Mouse (Mus musculus): Measurements from ENCODE around the gene St6galnac3. TPM values are rescaled to one million over a fixed set of nuclear protein-coding genes. Genes with fewer than 3 reads are reported as not detected.
A peak's percentile ranks its signal among the peaks of the same experiment; 100 is the strongest.

St6galnac3 gene
- polyA plus RNA-seq, 1 experiment from 2014 or later = 34.9 TPM

GRCm38 (mm10) chr3:153339940-153340339 lies 385.0 kb downstream of the St6galnac3 start:
- Histone ChIP-seq H3K9me3 (replicated peaks; ENCODE audit: control insufficient read depth, low read length) (no peaks in the 10 kb centered on the region), H3K9ac (ENCODE audit: low read length) (no peak overlapping the region), H3K27ac (ENCODE audit: low read length) (no peak overlapping the region), H3K4me1 (ENCODE audit: control insufficient read depth, insufficient read depth, low read length) (no peaks in the 10 kb centered on the region), H3K27me3 (ENCODE audit: control insufficient read depth, insufficient read depth, low read length) (no peaks in the 10 kb centered on the region), H3K36me3 (ENCODE audit: control insufficient read depth, insufficient read depth, low read length) (no peaks in the 10 kb centered on the region), H3K4me2 (ENCODE audit: low read depth, low read length) (no peak overlapping the region), H3K4me3 (replicated peaks; ENCODE audit: low read length) (no peak overlapping the region)
- 47% methylated on average over 2 of the region's 2 CpGs for WGBS
- ATAC-seq (ENCODE audit: insufficient read depth, low FRiP score) = no peak

GRCm38 (mm10) chr3:153339091-153339490 lies 385.9 kb downstream of the St6galnac3 start:
- Histone ChIP-seq H3K4me2 (ENCODE audit: low read depth, low read length) (no peak overlapping the region), H3K27ac (ENCODE audit: low read length) (no peak overlapping the region), H3K9me3 (replicated peaks; ENCODE audit: control insufficient read depth, low read length) (no peaks in the 10 kb centered on the region), H3K27me3 (ENCODE audit: control insufficient read depth, insufficient read depth, low read length) (no peaks in the 10 kb centered on the region), H3K4me3 (replicated peaks; ENCODE audit: low read length) (no peak overlapping the region), H3K9ac (ENCODE audit: low read length) (no peak overlapping the region), H3K36me3 (ENCODE audit: control insufficient read depth, insufficient read depth, low read length) (no peaks in the 10 kb centered on the region), H3K4me1 (ENCODE audit: control insufficient read depth, insufficient read depth, low read length) (0 out of 2 replicates have a peak, but pooled peaks cover 4% of the 10 kb centered on the region)
- WGBS = 67% methylated on average over 12 of the region's 12 CpGs
- no peak for ATAC-seq (ENCODE audit: insufficient read depth, low FRiP score)

GRCm38 (mm10) chr3:153337779-153338178 lies 387.2 kb downstream of the St6galnac3 start:
- no peaks in the 10 kb centered on the region for H3K36me3 ChIP-seq (ENCODE audit: control insufficient read depth, insufficient read depth, low read length)
- no peak overlapping the region for H3K9ac ChIP-seq (ENCODE audit: low read length)
- 74% methylated on average over 3 of the region's 3 CpGs for whole genome bisulfite sequencing

GRCm38 (mm10) chr3:153337221-153337620 lies 387.8 kb downstream of the St6galnac3 start:
- Histone ChIP-seq H3K9me3 (replicated peaks; ENCODE audit: control insufficient read depth, low read length) (no peaks in the 10 kb centered on the region), H3K4me3 (replicated peaks; ENCODE audit: low read length) (no peak overlapping the region), H3K4me2 (ENCODE audit: low read depth, low read length) (no peak overlapping the region), H3K27me3 (ENCODE audit: control insufficient read depth, insufficient read depth, low read length) (no peaks in the 10 kb centered on the region), H3K4me1 (ENCODE audit: control insufficient read depth, insufficient read depth, low read length) (0 out of 2 replicates have a peak, but pooled peaks cover 4% of the 10 kb centered on the region), H3K27ac (ENCODE audit: low read length) (no peak overlapping the region), H3K9ac (ENCODE audit: low read length) (no peak overlapping the region), H3K36me3 (ENCODE audit: control insufficient read depth, insufficient read depth, low read length) (no peaks in the 10 kb centered on the region)
- 82% methylated on average over 2 of the region's 2 CpGs for WGBS
- ATAC-seq (ENCODE audit: insufficient read depth, low FRiP score) = no peak

More at GRCm38 (mm10) chr3:153337779-153338178, 387.2 kb downstream of the St6galnac3 start:
- 0 out of 2 replicates have a peak, but pooled peaks cover 4% of the 10 kb centered on the region for H3K4me1 ChIP-seq (ENCODE audit: control insufficient read depth, insufficient read depth, low read length)
- H3K4me3 ChIP-seq (replicated peaks; ENCODE audit: low read length) = no peak overlapping the region
- no peaks in the 10 kb centered on the region for H3K27me3 ChIP-seq (ENCODE audit: control insufficient read depth, insufficient read depth, low read length)
- H3K9me3 ChIP-seq (replicated peaks; ENCODE audit: control insufficient read depth, low read length) = no peaks in the 10 kb centered on the region
- H3K27ac ChIP-seq (ENCODE audit: low read length) = no peak overlapping the region
- peak; percentile 13; the same call in 1 of the 2 replicates for ATAC-seq (ENCODE audit: insufficient read depth, low FRiP score)
- H3K4me2 ChIP-seq (ENCODE audit: low read depth, low read length) = no peak overlapping the region

GRCm38 (mm10) chr3:153334152-153334825 lies 390.7 kb downstream of the St6galnac3 start:
- ATAC-seq (ENCODE audit: insufficient read depth, low FRiP score) = no peak
- Histone ChIP-seq H3K4me1 (ENCODE audit: control insufficient read depth, insufficient read depth, low read length) (0 out of 2 replicates have a peak, but pooled peaks cover 4% of the 10 kb centered on the region), H3K4me2 (ENCODE audit: low read depth, low read length) (no peak overlapping the region), H3K9ac (ENCODE audit: low read length) (no peak overlapping the region), H3K9me3 (replicated peaks; ENCODE audit: control insufficient read depth, low read length) (no peaks in the 10 kb centered on the region), H3K27me3 (ENCODE audit: control insufficient read depth, insufficient read depth, low read length) (no peaks in the 10 kb centered on the region), H3K4me3 (replicated peaks; ENCODE audit: low read length) (no peak overlapping the region), H3K36me3 (ENCODE audit: control insufficient read depth, insufficient read depth, low read length) (no peaks in the 10 kb centered on the region), H3K27ac (ENCODE audit: low read length) (no peak overlapping the region)
- 48% methylated on average over 5 of the region's 5 CpGs for WGBS

GRCm38 (mm10) chr3:153324307-153324706 lies 400.7 kb downstream of the St6galnac3 start:
- Histone ChIP-seq H3K9me3 (replicated peaks; ENCODE audit: control insufficient read depth, low read length) (no peaks in the 10 kb centered on the region), H3K27ac (ENCODE audit: low read length) (no peak overlapping the region), H3K9ac (ENCODE audit: low read length) (no peak overlapping the region), H3K27me3 (ENCODE audit: control insufficient read depth, insufficient read depth, low read length) (no peaks in the 10 kb centered on the region), H3K4me1 (ENCODE audit: control insufficient read depth, insufficient read depth, low read length) (no peaks in the 10 kb centered on the region), H3K36me3 (ENCODE audit: control insufficient read depth, insufficient read depth, low read length) (no peaks in the 10 kb centered on the region), H3K4me3 (replicated peaks; ENCODE audit: low read length) (no peak overlapping the region), H3K4me2 (ENCODE audit: low read depth, low read length) (no peak overlapping the region)
- 70% methylated on average over 3 of the region's 3 CpGs for WGBS
- ATAC-seq (ENCODE audit: insufficient read depth, low FRiP score) = no peak

- Histone ChIP-seq H3K9ac (ENCODE audit: low read length) (no peak overlapping the region), H3K9me3 (replicated peaks; ENCODE audit: control insufficient read depth, low read length) (no peaks in the 10 kb centered on the region), H3K4me2 (ENCODE audit: low read depth, low read length) (no peak overlapping the region), H3K27ac (ENCODE audit: low read length) (no peak overlapping the region), H3K36me3 (ENCODE audit: control insufficient read depth, insufficient read depth, low read length) (no peaks in the 10 kb centered on the region), H3K4me1 (ENCODE audit: control insufficient read depth, insufficient read depth, low read length) (no peaks in the 10 kb centered on the region), H3K27me3 (ENCODE audit: control insufficient read depth, insufficient read depth, low read length) (no peaks in the 10 kb centered on the region), H3K4me3 (replicated peaks; ENCODE audit: low read length) (no peak overlapping the region)
- ATAC-seq (ENCODE audit: insufficient read depth, low FRiP score) = no peak
- 73% methylated on average over 8 of the region's 8 CpGs for WGBS
Observed at GRCm38 (mm10) chr3:153323446-153323845, 401.5 kb downstream of the St6galnac3 start.

- no peak overlapping the region for H3K4me3 ChIP-seq (replicated peaks; ENCODE audit: low read length)
- H3K27ac ChIP-seq (ENCODE audit: low read length) = no peak overlapping the region
- no peak overlapping the region for H3K4me2 ChIP-seq (ENCODE audit: low read depth, low read length)
- WGBS = 58% methylated on average over 8 of the region's 9 CpGs
- no peaks in the 10 kb centered on the region for H3K36me3 ChIP-seq (ENCODE audit: control insufficient read depth, insufficient read depth, low read length)
- no peak for ATAC-seq (ENCODE audit: insufficient read depth, low FRiP score)
- no peaks in the 10 kb centered on the region for H3K9me3 ChIP-seq (replicated peaks; ENCODE audit: control insufficient read depth, low read length)
- H3K9ac ChIP-seq (ENCODE audit: low read length) = no peak overlapping the region
- H3K27me3 ChIP-seq (ENCODE audit: control insufficient read depth, insufficient read depth, low read length) = no peaks in the 10 kb centered on the region
- H3K4me1 ChIP-seq (ENCODE audit: control insufficient read depth, insufficient read depth, low read length) = no peaks in the 10 kb centered on the region
Observed at GRCm38 (mm10) chr3:153313583-153313982, 411.4 kb downstream of the St6galnac3 start.

GRCm38 (mm10) chr3:153313167-153313566 lies 411.8 kb downstream of the St6galnac3 start:
- Histone ChIP-seq H3K27ac (ENCODE audit: low read length) (no peak overlapping the region), H3K27me3 (ENCODE audit: control insufficient read depth, insufficient read depth, low read length) (no peaks in the 10 kb centered on the region), H3K4me3 (replicated peaks; ENCODE audit: low read length) (no peak overlapping the region), H3K9me3 (replicated peaks; ENCODE audit: control insufficient read depth, low read length) (no peaks in the 10 kb centered on the region), H3K4me2 (ENCODE audit: low read depth, low read length) (no peak overlapping the region), H3K4me1 (ENCODE audit: control insufficient read depth, insufficient read depth, low read length) (no peaks in the 10 kb centered on the region), H3K36me3 (ENCODE audit: control insufficient read depth, insufficient read depth, low read length) (no peaks in the 10 kb centered on the region), H3K9ac (ENCODE audit: low read length) (no peak overlapping the region)
- 85% methylated on average over 9 of the region's 9 CpGs for WGBS
- ATAC-seq (ENCODE audit: insufficient read depth, low FRiP score) = no peak
